Mouse (Mus musculus): ENCODE data around the gene Rilp. TPM values are rescaled to one million over a fixed set of nuclear protein-coding genes. Genes with fewer than 3 reads are reported as not detected.

Gene Rilp
- polyA plus RNA-seq, 1 experiment from 2014 or later = 2.7 TPM

DNA sequence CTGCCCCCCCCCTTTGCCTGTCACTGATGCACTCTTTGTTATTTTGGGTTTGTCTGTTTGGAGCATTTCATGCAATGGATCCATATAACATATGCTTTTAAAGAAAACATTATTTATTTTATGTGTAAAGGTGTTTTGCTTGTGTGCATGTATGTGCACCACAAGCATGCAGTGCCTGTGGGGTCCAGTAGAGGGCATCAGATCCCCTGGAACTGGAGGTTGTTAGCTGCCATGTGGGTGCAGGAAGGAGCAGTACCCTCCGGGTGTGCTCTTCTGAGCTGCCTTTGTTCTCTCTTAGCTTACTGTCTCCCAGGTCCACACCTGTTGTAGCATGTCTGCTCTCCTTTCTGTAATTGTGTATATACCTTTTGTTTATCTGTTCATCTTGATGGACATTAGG is 48.2 kb downstream of the Rilp start:
- WGBS = 78% methylated on average over 1 of the region's 1 CpGs
- Histone ChIP-seq H3K9ac (ENCODE audit: low read length) (no peak overlapping the region), H3K36me3 (ENCODE audit: control insufficient read depth, insufficient read depth, low read length) (no peaks in the 10 kb centered on the region; the same call in 1 of the 2 replicates), H3K27me3 (ENCODE audit: control insufficient read depth, insufficient read depth, low read length) (no peaks in the 10 kb centered on the region), H3K4me3 (ENCODE audit: low read depth, low read length) (no peak overlapping the region), H3K27ac (replicated peaks) (no peak overlapping the region), H3K9me3 (ENCODE audit: control insufficient read depth, low read length) (no peaks in the 10 kb centered on the region), H3K4me2 (replicated peaks; ENCODE audit: low read depth) (no peak overlapping the region), H3K4me1 (replicated peaks; ENCODE audit: control insufficient read depth, insufficient read depth) (no peaks in the 10 kb centered on the region)
- DNase-seq (ENCODE audit: low spot score) (no peak), ATAC-seq (ENCODE audit: low FRiP score, low TSS enrichment) (no peak)
- TF ChIP-seq CTCF (IDR thresholded peaks at IDR 0.05; ENCODE audit: low read depth) (peak; percentile 57), EP300 (optimal IDR thresholded peaks at IDR 0.05) (no peak)

DNA sequence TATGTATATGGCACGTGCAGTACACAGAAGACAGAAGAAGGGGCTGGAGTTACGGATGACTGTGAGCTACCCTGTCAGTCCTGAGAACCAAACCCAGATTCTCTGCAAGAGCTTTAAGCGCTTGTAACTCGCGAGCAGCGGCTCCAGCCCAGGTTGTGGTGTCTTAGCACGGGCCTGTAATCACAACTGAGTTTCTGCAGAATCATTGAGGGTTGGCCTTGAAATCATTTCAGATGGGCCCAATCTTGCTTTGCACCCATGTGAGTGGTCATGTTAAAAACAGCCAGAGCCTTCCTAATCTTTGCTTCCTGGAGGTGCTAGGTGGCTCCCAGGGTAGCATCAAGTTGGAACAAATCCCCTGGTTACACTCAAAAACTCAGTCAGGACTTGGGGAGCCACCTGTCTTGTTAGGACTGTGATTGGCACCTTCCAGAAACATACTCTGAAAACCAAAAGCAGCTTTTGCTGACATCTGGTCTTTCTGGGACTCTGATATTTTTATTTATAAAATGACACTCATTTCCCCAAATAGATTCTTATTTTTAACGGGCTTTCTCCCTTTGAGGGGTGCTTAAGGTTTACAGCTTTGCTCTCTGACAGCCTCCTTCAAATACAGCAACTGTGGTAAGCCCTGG is 50.1 kb downstream of the Rilp start:
- TF ChIP-seq CTCF (IDR thresholded peaks at IDR 0.05; ENCODE audit: low read depth) (no peak), EP300 (optimal IDR thresholded peaks at IDR 0.05) (no peak)
- H3K4me3 ChIP-seq (ENCODE audit: low read depth, low read length) = no peak overlapping the region
- H3K9ac ChIP-seq (ENCODE audit: low read length) = no peak overlapping the region
- DNase-seq (ENCODE audit: low spot score) (no peak), ATAC-seq (ENCODE audit: low FRiP score, low TSS enrichment) (no peak)
- no peaks in the 10 kb centered on the region for H3K27me3 ChIP-seq (ENCODE audit: control insufficient read depth, insufficient read depth, low read length)
- H3K9me3 ChIP-seq (ENCODE audit: control insufficient read depth, low read length) = no peaks in the 10 kb centered on the region
- WGBS = 83% methylated on average over 8 of the region's 8 CpGs
- no peak overlapping the region for H3K4me2 ChIP-seq (replicated peaks; ENCODE audit: low read depth)
- no peak overlapping the region for H3K27ac ChIP-seq (replicated peaks)
- 0 out of 2 replicates have a peak, but pooled peaks cover 4% of the 10 kb centered on the region for H3K4me1 ChIP-seq (replicated peaks; ENCODE audit: control insufficient read depth, insufficient read depth)
- no peaks in the 10 kb centered on the region; the same call in 1 of the 2 replicates for H3K36me3 ChIP-seq (ENCODE audit: control insufficient read depth, insufficient read depth, low read length)

DNA sequence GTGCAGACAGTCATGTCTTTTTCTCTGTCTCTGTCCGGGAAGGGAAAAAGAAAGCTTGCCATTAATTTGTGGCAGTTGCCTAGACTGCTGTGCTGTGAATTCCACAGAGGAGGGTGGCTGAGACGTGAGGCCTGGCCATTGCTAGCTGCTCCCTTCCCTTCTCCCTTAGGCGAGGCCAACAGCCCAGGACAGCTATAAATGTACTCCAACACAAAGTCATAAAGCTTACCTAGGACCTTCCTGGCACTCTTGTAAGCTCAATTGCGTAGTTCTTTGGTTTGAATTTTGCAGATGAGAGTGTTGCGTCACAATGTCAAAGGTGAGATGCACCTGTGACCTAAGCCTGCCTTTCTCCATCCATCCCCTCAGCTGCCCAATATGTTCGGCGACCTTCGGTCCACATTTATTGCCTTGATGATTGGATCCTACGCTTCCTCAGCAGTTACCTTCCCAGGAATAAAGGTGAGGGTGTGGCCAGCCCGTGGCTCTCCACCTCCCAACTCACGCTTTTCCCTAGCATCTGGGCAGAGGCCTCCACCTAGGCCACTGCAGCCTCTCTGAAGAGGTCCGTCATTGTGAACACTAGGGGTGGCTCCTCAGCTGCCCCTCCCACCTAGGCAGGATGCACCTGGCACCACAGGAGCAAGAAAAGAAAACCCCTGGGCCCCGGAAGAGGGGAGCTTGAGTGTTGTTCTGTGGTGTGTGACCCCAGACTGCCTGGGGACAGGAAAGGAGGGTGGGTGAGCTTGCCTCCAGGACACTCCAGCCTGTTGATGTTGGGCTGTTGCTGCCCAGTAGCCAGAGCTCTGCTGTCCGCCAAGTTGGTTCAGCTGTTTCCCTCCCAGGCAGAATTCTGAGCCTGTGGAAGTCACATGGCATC is 50.9 kb downstream of the Rilp start:
- no peaks in the 10 kb centered on the region for H3K27me3 ChIP-seq (ENCODE audit: control insufficient read depth, insufficient read depth, low read length)
- DNase-seq (ENCODE audit: low spot score) (no peak), ATAC-seq (ENCODE audit: low FRiP score, low TSS enrichment) (no peak)
- H3K9me3 ChIP-seq (ENCODE audit: control insufficient read depth, low read length) = no peaks in the 10 kb centered on the region
- H3K4me1 ChIP-seq (replicated peaks; ENCODE audit: control insufficient read depth, insufficient read depth) = peaks cover 4% of the 10 kb centered on the region; the same call in 1 of the 2 replicates
- no peak overlapping the region for H3K4me3 ChIP-seq (ENCODE audit: low read depth, low read length)
- no peak overlapping the region for H3K4me2 ChIP-seq (replicated peaks; ENCODE audit: low read depth)
- no peak overlapping the region; the same call in 1 of the 2 replicates for H3K27ac ChIP-seq (replicated peaks)
- WGBS = 70% methylated on average over 14 of the region's 14 CpGs
- no peak for TF ChIP-seq CTCF (IDR thresholded peaks at IDR 0.05; ENCODE audit: low read depth)
- no peak for TF ChIP-seq EP300 (optimal IDR thresholded peaks at IDR 0.05)
- no peaks in the 10 kb centered on the region; the same call in 1 of the 2 replicates for H3K36me3 ChIP-seq (ENCODE audit: control insufficient read depth, insufficient read depth, low read length)
- H3K9ac ChIP-seq (ENCODE audit: low read length) = no peak overlapping the region

DNA sequence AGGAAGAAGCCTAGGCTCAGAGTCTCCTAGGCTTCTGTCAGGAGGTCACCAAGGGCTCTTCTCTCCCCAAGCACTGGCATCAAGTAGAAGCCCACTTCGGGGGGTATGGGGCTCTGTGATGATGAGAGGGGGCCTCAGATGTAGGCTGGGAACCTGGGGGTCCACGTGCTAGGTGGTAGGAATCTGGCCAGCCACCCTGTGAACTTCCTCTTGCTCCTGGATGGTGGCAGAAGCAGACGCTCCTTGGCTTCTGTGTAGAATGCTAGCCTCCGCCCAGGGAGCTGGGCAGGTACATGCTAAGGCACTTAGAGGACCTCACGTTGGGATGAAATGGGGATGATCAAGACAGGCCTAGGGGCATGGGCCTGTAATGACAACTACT is 51.5 kb downstream of the Rilp start:
- TF ChIP-seq EP300 (optimal IDR thresholded peaks at IDR 0.05) (no peak), CTCF (IDR thresholded peaks at IDR 0.05; ENCODE audit: low read depth) (no peak)
- Histone ChIP-seq H3K9ac (ENCODE audit: low read length) (no peak overlapping the region), H3K36me3 (ENCODE audit: control insufficient read depth, insufficient read depth, low read length) (no peaks in the 10 kb centered on the region; the same call in 1 of the 2 replicates), H3K4me2 (replicated peaks; ENCODE audit: low read depth) (no peak overlapping the region), H3K4me3 (ENCODE audit: low read depth, low read length) (no peak overlapping the region), H3K9me3 (ENCODE audit: control insufficient read depth, low read length) (no peaks in the 10 kb centered on the region), H3K27me3 (ENCODE audit: control insufficient read depth, insufficient read depth, low read length) (no peaks in the 10 kb centered on the region), H3K27ac (replicated peaks) (no peak overlapping the region), H3K4me1 (replicated peaks; ENCODE audit: control insufficient read depth, insufficient read depth) (peaks cover 4% of the 10 kb centered on the region; the same call in 1 of the 2 replicates)
- WGBS = 73% methylated on average over 5 of the region's 5 CpGs
- DNase-seq (ENCODE audit: low spot score) (no peak), ATAC-seq (ENCODE audit: low FRiP score, low TSS enrichment) (no peak)

MicroRNAs within 50 kb of the gene (microRNA counts, 519-probe panel; counts per million panel counts)
- 6,977 counts per million, percentile 89 among the panel's probes with 10 or more counts for microRNA mmu-miR-22

Small RNA genes within 50 kb of the gene (microRNA-seq; reads per million reads assigned to microRNA genes)
- gene Mir22 = 16,153 reads per million, percentile 95 among the genes with 10 or more reads in this experiment
- not detected for gene Mir3971

Other genes starting within 250 kb of the Rilp start
- gene Rpa1, start 161.8 kb upstream of the Rilp start, polyA plus RNA-seq (2015; fragmentation: Nextera tagmentation; extraction: Ambion mirVana) = 46.0 and 48.0 TPM in 2 replicates
- 5.0 and 6.3 TPM in 2 replicates for gene Smyd4, start 161.7 kb upstream of the Rilp start, polyA plus RNA-seq (2015; fragmentation: Nextera tagmentation; extraction: Ambion mirVana)
- gene Serpinf1, start 87.4 kb upstream of the Rilp start, polyA plus RNA-seq (2015; fragmentation: Nextera tagmentation; extraction: Ambion mirVana) = 53.7 and 69.1 TPM in 2 replicates
- gene Serpinf2, start 70.5 kb upstream of the Rilp start, polyA plus RNA-seq (2015; fragmentation: Nextera tagmentation; extraction: Ambion mirVana) = 17.8 and 19.7 TPM in 2 replicates
- 2.6 and 2.7 TPM in 2 replicates for gene Wdr81, start 55.4 kb upstream of the Rilp start, polyA plus RNA-seq (2015; fragmentation: Nextera tagmentation; extraction: Ambion mirVana)
- gene Tlcd2, start 48.4 kb upstream of the Rilp start, polyA plus RNA-seq (2015; fragmentation: Nextera tagmentation; extraction: Ambion mirVana) = 16.0 and 17.2 TPM in 2 replicates
- 15.8 and 16.0 TPM in 2 replicates for gene Prpf8, start 23.3 kb upstream of the Rilp start, polyA plus RNA-seq (2015; fragmentation: Nextera tagmentation; extraction: Ambion mirVana)
- gene Scarf1, start 3.4 kb downstream of the Rilp start, polyA plus RNA-seq (2015; fragmentation: Nextera tagmentation; extraction: Ambion mirVana) = 2.8 and 2.9 TPM in 2 replicates
- 5.7 and 6.4 TPM in 2 replicates for gene Slc43a2, start 21.6 kb downstream of the Rilp start, polyA plus RNA-seq (2015; fragmentation: Nextera tagmentation; extraction: Ambion mirVana)
- 79.3 and 84.3 TPM in 2 replicates for gene Pitpna, start 78.0 kb downstream of the Rilp start, polyA plus RNA-seq (2015; fragmentation: Nextera tagmentation; extraction: Ambion mirVana)
- 19.0 and 22.4 TPM in 2 replicates for gene Inpp5k, start 120.9 kb downstream of the Rilp start, polyA plus RNA-seq (2015; fragmentation: Nextera tagmentation; extraction: Ambion mirVana)
- gene Myo1c, start 140.4 kb downstream of the Rilp start, polyA plus RNA-seq (2015; fragmentation: Nextera tagmentation; extraction: Ambion mirVana) = 41.8 and 41.9 TPM in 2 replicates
- gene Crk, start 169.2 kb downstream of the Rilp start, polyA plus RNA-seq (2015; fragmentation: Nextera tagmentation; extraction: Ambion mirVana) = 63.5 and 68.8 TPM in 2 replicates
- 401 and 416 TPM in 2 replicates for gene Ywhae, start 222.8 kb downstream of the Rilp start, polyA plus RNA-seq (2015; fragmentation: Nextera tagmentation; extraction: Ambion mirVana)